Mouse (Mus musculus) brown adipose tissue, adult 24 weeks (tissue): Measurements from ENCODE around the gene Kctd8. TPM values are rescaled to one million over a fixed set of nuclear protein-coding genes. Genes with fewer than 3 reads are reported as not detected.
A peak's percentile ranks its signal among the peaks of the same experiment; 100 is the strongest.

Source experiments
- H3K27ac ChIP-seq: fragments of 200-500 bp; replicated peaks from 2 replicates; pipeline ENCODE4 v1.5.1; 2012; ENCODE audit warnings: low read depth, mild to moderate bottlenecking, low read length
- H3K4me1 ChIP-seq: fragments of 200-500 bp; 2 replicates; pipeline ENCODE4 v1.6.1; 2012; ENCODE audit warnings: low read length, mixed read lengths; ENCODE audit not compliant: control insufficient read depth, insufficient read depth, insufficient read length
- H3K4me3 ChIP-seq: fragments of 200-500 bp; 2 replicates; pipeline ENCODE4 v1.5.1; 2012; ENCODE audit warnings: low read depth, mild to moderate bottlenecking, low read length, moderate library complexity; ENCODE audit not compliant: insufficient read depth
- polyA plus RNA-seq: library from polyadenylated mRNA; stranded (reverse); fragments of >200 nt; gene quantifications from 2 replicates; pipeline ENCODE4 v1.2.4, GENCODE M21; 2012; ENCODE audit not compliant: missing spikeins, insufficient read depth, insufficient read length

The Kctd8 gene
- polyA plus RNA-seq: not detected in 2 replicates

GRCm38 (mm10) chr5:69340919-69341801 is at the start of gene Kctd8:
Gene Kctd8, minus strand, starts transcription at chr5:69341679.
- peak within 1 kb of the TSS; percentile 43 for H3K4me3 ChIP-seq
- no peaks in the 10 kb centered on the region for H3K4me1 ChIP-seq
- H3K27ac ChIP-seq: no peak within 1 kb of the TSS

GRCm38 (mm10) chr5:69379072-69379471 is 37.6 kb upstream of the Kctd8 start:
- Histone ChIP-seq H3K27ac (no peak overlapping the region), H3K4me1 (no peaks in the 10 kb centered on the region), H3K4me3 (no peak overlapping the region)

GRCm38 (mm10) chr5:69350596-69350995 is 9.1 kb upstream of the Kctd8 start:
- no peak overlapping the region for H3K4me3 ChIP-seq
- H3K27ac ChIP-seq: no peak overlapping the region
- no peaks in the 10 kb centered on the region for H3K4me1 ChIP-seq

GRCm38 (mm10) chr5:69340102-69340918 is 1.2 kb downstream of the Kctd8 start:
- H3K27ac ChIP-seq: no peak overlapping the region
- H3K4me3 ChIP-seq: no peak overlapping the region
- H3K4me1 ChIP-seq: no peaks in the 10 kb centered on the region

GRCm38 (mm10) chr5:69339623-69339970 is 1.9 kb downstream of the Kctd8 start:
- no peak overlapping the region for H3K4me3 ChIP-seq
- H3K27ac ChIP-seq: no peak overlapping the region
- no peaks in the 10 kb centered on the region for H3K4me1 ChIP-seq

- H3K4me3 ChIP-seq: no peak overlapping the region
- no peaks in the 10 kb centered on the region for H3K4me1 ChIP-seq
- no peak overlapping the region for H3K27ac ChIP-seq
Observed at GRCm38 (mm10) chr5:69338916-69339622, 2.4 kb downstream of the Kctd8 start.

- H3K4me1 ChIP-seq: no peaks in the 10 kb centered on the region
- H3K4me3 ChIP-seq: no peak overlapping the region
- H3K27ac ChIP-seq: no peak overlapping the region
Observed at GRCm38 (mm10) chr5:69327561-69327960, 13.9 kb downstream of the Kctd8 start.

- H3K4me3 ChIP-seq: no peak overlapping the region
- H3K4me1 ChIP-seq: no peaks in the 10 kb centered on the region
- no peak overlapping the region for H3K27ac ChIP-seq
Observed at GRCm38 (mm10) chr5:69324566-69325230, 16.8 kb downstream of the Kctd8 start.

- H3K4me3 ChIP-seq: no peak overlapping the region
- H3K4me1 ChIP-seq: no peaks in the 10 kb centered on the region
- H3K27ac ChIP-seq: no peak overlapping the region
Observed at GRCm38 (mm10) chr5:69312611-69313010, 28.9 kb downstream of the Kctd8 start.

GRCm38 (mm10) chr5:69301665-69302064 is 39.8 kb downstream of the Kctd8 start:
- Histone ChIP-seq H3K27ac (no peak overlapping the region), H3K4me1 (no peaks in the 10 kb centered on the region), H3K4me3 (no peak overlapping the region)

- Histone ChIP-seq H3K27ac (no peak overlapping the region), H3K4me1 (no peaks in the 10 kb centered on the region), H3K4me3 (no peak overlapping the region)
Observed at GRCm38 (mm10) chr5:69292353-69292752, 49.1 kb downstream of the Kctd8 start.

GRCm38 (mm10) chr5:69284359-69284758 is 57.1 kb downstream of the Kctd8 start:
- H3K27ac ChIP-seq: no peak overlapping the region
- no peak overlapping the region for H3K4me3 ChIP-seq

GRCm38 (mm10) chr5:69252366-69252765 is 89.1 kb downstream of the Kctd8 start:
- Histone ChIP-seq H3K27ac (no peak overlapping the region), H3K4me3 (no peak overlapping the region), H3K4me1 (no peaks in the 10 kb centered on the region)

More at GRCm38 (mm10) chr5:69284359-69284758, 57.1 kb downstream of the Kctd8 start:
- H3K4me1 ChIP-seq: no peaks in the 10 kb centered on the region

- no peak overlapping the region for H3K27ac ChIP-seq
- no peaks in the 10 kb centered on the region for H3K4me1 ChIP-seq
- H3K4me3 ChIP-seq: no peak overlapping the region
Observed at GRCm38 (mm10) chr5:69241931-69242330, 99.5 kb downstream of the Kctd8 start.
